Mouse (Mus musculus) intestine, embryonic 16.5 days (tissue): Measurements from ENCODE around the gene Gjd3. TPM values are rescaled to one million over a fixed set of nuclear protein-coding genes. Genes with fewer than 3 reads are reported as not detected.

Experiments
- ATAC-seq: fragments of 200-750 bp; cut with Nextera tagmentation; 2 replicates; pipeline ENCODE4 v1.8.0; 2017; ENCODE audit warnings: moderate TSS enrichment, moderate library complexity
- H3K27ac ChIP-seq: fragments of 300-500 bp; sonication (generic); 2 replicates; pipeline ENCODE4 v1.5.1; 2014; ENCODE audit warnings: mild to moderate bottlenecking, low read length
- H3K27me3 ChIP-seq: fragments of 300-500 bp; sonication (generic); replicated peaks from 2 replicates; pipeline ENCODE4 v1.6.1; 2014; ENCODE audit warnings: low read length, control low read depth, mixed read lengths; ENCODE audit not compliant: control insufficient read depth, insufficient read depth
- H3K36me3 ChIP-seq: fragments of 300-500 bp; sonication (generic); 2 replicates; pipeline ENCODE4 v1.6.1; 2014; ENCODE audit warnings: low read length, control low read depth; ENCODE audit not compliant: control insufficient read depth, insufficient read depth
- H3K4me1 ChIP-seq: fragments of 300-500 bp; sonication (generic); 2 replicates; pipeline ENCODE4 v1.6.1; 2014; ENCODE audit warnings: low read length, control low read depth, mixed read lengths; ENCODE audit not compliant: control insufficient read depth, insufficient read depth
- H3K4me2 ChIP-seq: fragments of 300-500 bp; sonication (generic); 2 replicates; pipeline ENCODE4 v1.6.1; 2014; ENCODE audit warnings: low read depth, low read length, control low read depth
- H3K4me3 ChIP-seq: fragments of 300-500 bp; sonication (generic); 2 replicates; pipeline ENCODE4 v1.5.1; 2014; ENCODE audit warnings: mild to moderate bottlenecking, low read length
- H3K9ac ChIP-seq: fragments of 300-500 bp; sonication (generic); 2 replicates; pipeline ENCODE4 v1.6.1; 2014; ENCODE audit warnings: low read depth, low read length
- H3K9me3 ChIP-seq: fragments of 300-500 bp; sonication (generic); 2 replicates; pipeline ENCODE4 v1.6.1; 2016; ENCODE audit warnings: low read length, control low read depth; ENCODE audit not compliant: control insufficient read depth
- WGBS: fragments of 180-500 bp; shearing (Covaris S2); extraction: QIAGEN DNeasy Blood & Tissue Kit; methylation state at CpG from one replicate; pipeline ENCODE4 v1.1.7; 2014; 5-methylcytosine and 5-hydroxymethylcytosine counted together
- polyA plus RNA-seq: library from polyadenylated mRNA; unstranded; fragments of >200 nt; fragmentation: Nextera tagmentation; extraction: Ambion mirVana; gene quantifications from 2 replicates; pipeline ENCODE4 v1.2.1, GENCODE M21; 2015

The Gjd3 gene
- polyA plus RNA-seq, 1 experiment from 2014 or later = not detected

- Histone ChIP-seq H3K4me2 (0 out of 2 replicates have a peak overlapping the region, but pooled peaks have one; percentile 17), H3K4me1 (peaks cover 81% of the 10 kb centered on the region), H3K4me3 (no peak overlapping the region), H3K27me3 (no peaks in the 10 kb centered on the region), H3K36me3 (no peaks in the 10 kb centered on the region), H3K9me3 (no peaks in the 10 kb centered on the region), H3K9ac (0 out of 2 replicates have a peak overlapping the region, but pooled peaks have one; percentile 48), H3K27ac (peak overlapping the region; percentile 95; the same call in 1 of the 2 replicates)
- no peak for ATAC-seq
- WGBS = 39% methylated on average over 11 of the region's 11 CpGs
Measured at GRCm38 (mm10) chr11:98944897-98945604, 37.8 kb downstream of the Gjd3 start.

GRCm38 (mm10) chr11:98943741-98944461, 38.9 kb downstream of the Gjd3 start:
- no peaks in the 10 kb centered on the region for H3K27me3 ChIP-seq
- no peaks in the 10 kb centered on the region for H3K36me3 ChIP-seq
- H3K4me2 ChIP-seq = no peak overlapping the region
- no peak for ATAC-seq
- WGBS = 36% methylated on average over 14 of the region's 14 CpGs
- H3K4me3 ChIP-seq = no peak overlapping the region
- no peaks in the 10 kb centered on the region for H3K9me3 ChIP-seq
- H3K27ac ChIP-seq = peak overlapping the region; percentile 95
- peak overlapping the region; percentile 69 for H3K9ac ChIP-seq
- peaks cover 87% of the 10 kb centered on the region for H3K4me1 ChIP-seq

DNA sequence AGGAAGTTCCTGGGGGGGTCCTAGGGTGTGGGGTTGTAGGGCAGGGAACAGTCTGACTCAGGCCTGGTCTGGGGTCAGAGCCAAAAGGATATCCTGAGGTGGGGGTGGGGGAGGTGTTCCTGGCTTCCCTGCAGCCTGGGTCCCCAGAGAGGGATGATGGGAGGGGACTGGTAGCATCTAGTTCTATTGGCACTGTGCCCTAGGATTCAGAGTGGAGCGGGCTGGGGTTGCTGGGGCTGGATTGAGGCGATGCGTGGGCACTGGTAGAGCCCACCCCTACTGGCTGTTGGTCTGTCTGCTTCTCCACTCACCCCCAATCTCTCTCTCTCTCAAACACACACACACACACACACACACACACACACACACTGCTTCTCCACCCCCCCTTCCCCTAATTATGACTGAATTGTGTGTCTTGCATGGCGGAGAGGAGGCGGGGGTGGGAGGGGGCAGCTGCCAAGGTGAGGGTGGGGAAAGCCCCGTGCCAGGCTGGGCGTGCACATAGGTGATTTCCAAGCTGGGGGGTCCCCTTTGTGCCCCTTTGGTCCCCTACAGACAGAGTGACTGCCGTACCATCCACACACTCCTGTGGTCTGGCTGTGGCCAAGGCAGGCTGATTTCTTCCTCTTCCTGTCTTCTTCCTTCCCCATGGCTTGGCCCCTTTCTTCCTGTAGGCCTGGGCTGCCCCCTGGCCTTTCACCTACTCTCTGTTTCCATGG, 39.7 kb downstream of the Gjd3 start:
- no peak for ATAC-seq
- H3K4me1 ChIP-seq = peaks cover 89% of the 10 kb centered on the region
- H3K36me3 ChIP-seq = no peaks in the 10 kb centered on the region
- H3K9me3 ChIP-seq = no peaks in the 10 kb centered on the region
- H3K27ac ChIP-seq = peak overlapping the region; percentile 95
- H3K4me2 ChIP-seq = peak overlapping the region; percentile 90
- no peaks in the 10 kb centered on the region for H3K27me3 ChIP-seq
- peak overlapping the region; percentile 69 for H3K9ac ChIP-seq
- 58% methylated on average over 8 of the region's 8 CpGs for WGBS
- no peak overlapping the region for H3K4me3 ChIP-seq

DNA sequence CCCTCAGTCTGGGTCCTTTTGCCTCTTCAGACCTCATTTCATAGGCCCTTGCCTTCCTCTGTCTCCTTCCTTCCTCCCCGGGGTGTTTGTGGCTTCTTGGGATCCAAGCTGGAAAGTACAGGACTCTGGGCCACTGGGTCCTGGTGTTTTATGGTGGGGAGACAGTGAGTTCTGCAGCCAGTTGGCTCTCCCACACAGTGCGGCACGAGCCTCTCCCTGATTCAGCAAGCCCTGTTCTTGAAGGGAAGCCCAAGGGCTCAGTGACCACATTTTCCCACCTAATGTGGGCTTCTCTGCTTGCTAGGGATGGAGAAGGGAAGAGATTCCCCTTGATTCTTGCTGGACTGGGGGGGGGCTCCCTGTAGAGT, 40.3 kb downstream of the Gjd3 start:
- H3K9me3 ChIP-seq = no peaks in the 10 kb centered on the region
- H3K4me1 ChIP-seq = peaks cover 86% of the 10 kb centered on the region
- WGBS = 35% methylated on average over 3 of the region's 3 CpGs
- no peaks in the 10 kb centered on the region for H3K36me3 ChIP-seq
- peak overlapping the region; percentile 90 for H3K4me2 ChIP-seq
- H3K9ac ChIP-seq = peak overlapping the region; percentile 69
- ATAC-seq = no peak
- no peaks in the 10 kb centered on the region for H3K27me3 ChIP-seq
- peak overlapping the region; percentile 95 for H3K27ac ChIP-seq
- peak overlapping the region; percentile 47 for H3K4me3 ChIP-seq

DNA sequence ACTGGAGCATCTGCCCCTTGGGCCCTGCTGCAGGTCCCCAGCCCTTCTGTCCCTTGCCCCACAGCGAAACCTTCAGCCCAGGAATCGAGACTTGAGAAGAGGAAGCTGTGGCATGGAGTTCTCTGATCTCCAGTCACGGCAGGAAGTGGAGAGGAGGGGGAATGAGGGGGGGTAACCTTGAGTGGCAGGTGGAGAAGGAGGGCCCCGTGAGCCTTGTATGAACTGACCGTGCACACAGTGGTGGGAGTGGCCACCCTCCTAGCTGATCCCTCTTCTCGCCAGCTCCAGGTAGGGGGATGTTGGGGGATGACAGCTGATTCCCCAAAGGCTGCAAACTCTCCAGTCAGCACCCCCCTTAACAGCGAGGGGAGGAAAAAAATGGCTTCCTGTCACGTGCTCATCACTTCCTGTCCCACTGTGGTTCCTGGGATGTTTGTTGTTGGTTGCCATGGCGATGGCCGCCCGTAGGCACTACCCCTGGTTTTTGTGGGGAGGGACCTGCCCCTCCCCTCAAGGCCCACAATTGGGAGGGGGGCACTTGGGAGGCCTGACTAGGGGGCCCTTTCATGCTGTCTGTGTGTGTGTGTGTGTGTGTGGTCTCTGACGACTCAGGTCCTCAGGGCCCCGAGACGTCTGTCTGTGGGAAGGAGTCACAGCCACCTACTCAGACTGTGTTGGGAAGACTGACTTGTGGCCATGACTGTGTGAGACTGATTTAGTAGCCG, 40.8 kb downstream of the Gjd3 start:
- H3K9me3 ChIP-seq = no peaks in the 10 kb centered on the region
- peak overlapping the region; percentile 69 for H3K9ac ChIP-seq
- WGBS = 6% methylated on average over 15 of the region's 15 CpGs
- no peaks in the 10 kb centered on the region for H3K27me3 ChIP-seq
- peak overlapping the region; percentile 90 for H3K4me2 ChIP-seq
- ATAC-seq = peak; percentile 12; the same call in 1 of the 2 replicates
- peaks cover 80% of the 10 kb centered on the region for H3K4me1 ChIP-seq
- peak overlapping the region; percentile 47 for H3K4me3 ChIP-seq
- no peaks in the 10 kb centered on the region for H3K36me3 ChIP-seq
- H3K27ac ChIP-seq = peak overlapping the region; percentile 95

DNA sequence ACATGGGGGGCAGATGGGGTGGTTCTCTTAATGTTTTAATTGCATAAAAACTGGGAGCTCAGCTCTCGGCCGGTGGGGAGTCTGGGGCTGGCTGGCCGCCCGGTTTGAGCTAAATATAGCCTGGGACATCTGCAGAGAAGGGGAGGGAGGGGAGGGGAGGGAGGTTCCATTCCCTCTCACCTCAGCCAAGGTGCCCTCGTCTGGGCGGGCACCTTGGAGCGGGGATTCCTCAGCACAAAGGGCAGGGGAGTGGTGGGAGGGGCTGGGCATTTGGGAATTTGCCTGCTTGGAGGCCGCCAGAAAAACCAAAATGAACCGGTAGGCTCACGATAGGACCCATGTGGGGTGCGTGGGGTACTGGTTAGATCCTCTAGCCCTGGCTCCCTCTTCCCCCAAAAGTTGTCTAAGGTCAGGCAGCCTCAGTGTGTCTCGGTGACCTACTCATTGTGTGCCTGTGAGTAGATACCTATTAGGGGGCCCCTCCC, 41.4 kb downstream of the Gjd3 start:
- peak overlapping the region; percentile 47 for H3K4me3 ChIP-seq
- no peaks in the 10 kb centered on the region for H3K27me3 ChIP-seq
- 3% methylated on average over 12 of the region's 12 CpGs for WGBS
- no peaks in the 10 kb centered on the region for H3K9me3 ChIP-seq
- peak overlapping the region; percentile 90 for H3K4me2 ChIP-seq
- H3K27ac ChIP-seq = peak overlapping the region; percentile 95
- peaks cover 83% of the 10 kb centered on the region for H3K4me1 ChIP-seq
- H3K36me3 ChIP-seq = no peaks in the 10 kb centered on the region
- H3K9ac ChIP-seq = peak overlapping the region; percentile 69
- peak; percentile 4; the same call in 1 of the 2 replicates for ATAC-seq

GRCm38 (mm10) chr11:98940776-98941175, 42.0 kb downstream of the Gjd3 start:
- Histone ChIP-seq H3K4me1 (peaks cover 88% of the 10 kb centered on the region), H3K27ac (peak overlapping the region; percentile 95), H3K36me3 (no peaks in the 10 kb centered on the region), H3K9me3 (no peaks in the 10 kb centered on the region), H3K27me3 (no peaks in the 10 kb centered on the region), H3K4me3 (peak overlapping the region; percentile 47), H3K4me2 (peak overlapping the region; percentile 90), H3K9ac (peak overlapping the region; percentile 69)
- no peak for ATAC-seq
- 34% methylated on average over 3 of the region's 3 CpGs for WGBS

DNA sequence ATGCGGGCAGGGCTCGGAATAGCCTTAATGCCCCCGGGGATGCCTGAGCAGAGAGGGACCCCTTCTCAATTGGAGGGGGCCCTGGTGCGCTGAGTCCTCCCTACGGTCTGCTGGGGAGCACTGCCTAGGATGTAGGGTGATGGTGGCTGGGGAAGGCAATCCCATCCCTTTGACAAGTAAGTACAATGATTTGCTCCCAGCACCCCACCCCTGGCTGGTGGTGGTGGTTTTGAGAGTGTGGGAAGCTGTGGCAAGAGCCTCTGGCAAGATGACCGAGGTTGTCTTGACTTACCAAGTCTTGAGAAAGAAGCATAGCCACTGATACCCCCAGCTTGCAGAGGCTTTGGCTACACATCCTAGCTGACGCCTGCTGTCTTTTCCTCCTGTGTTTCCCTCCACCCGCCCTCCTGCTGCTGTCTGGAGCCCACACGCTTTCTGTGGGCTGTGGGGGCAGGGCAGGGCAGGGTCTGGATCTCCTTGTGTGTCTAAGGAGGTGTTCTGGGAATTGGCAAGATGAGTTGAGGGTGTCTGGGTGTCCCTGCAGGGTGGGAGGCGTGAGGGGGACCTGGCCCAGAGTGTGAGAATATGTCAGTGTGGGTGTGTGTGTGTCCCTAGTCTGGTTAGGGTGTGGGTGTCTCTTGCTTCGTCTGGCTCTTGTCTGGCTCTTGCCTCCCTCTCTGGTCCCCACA, 42.7 kb downstream of the Gjd3 start:
- H3K9ac ChIP-seq = peak overlapping the region; percentile 69
- no peaks in the 10 kb centered on the region for H3K36me3 ChIP-seq

More for the DNA sequence above, 42.7 kb downstream of the Gjd3 start:
- H3K4me3 ChIP-seq = peak overlapping the region; percentile 89
- no peak for ATAC-seq
- 48% methylated on average over 11 of the region's 11 CpGs for WGBS
- H3K9me3 ChIP-seq = no peaks in the 10 kb centered on the region
- peak overlapping the region; percentile 90 for H3K4me2 ChIP-seq
- H3K27me3 ChIP-seq = no peaks in the 10 kb centered on the region
- H3K27ac ChIP-seq = peak overlapping the region; percentile 95
- H3K4me1 ChIP-seq = peaks cover 86% of the 10 kb centered on the region
